Mouse (Mus musculus) mouse embryonic stem cell (cell line): ENCODE results near the gene Cftr.

Experiments
- in situ Hi-C, 2 experiments: fragments of 300-500 bp; cut with MboI; formaldehyde crosslinking; loops; 1 replicate in 1 of 2; 3 replicates in 1 of 2; pipeline ENCODE4 v1.14.3; 2019 to 2020; ENCODE audit warnings: low sequenced_read_pairs in 2 of 2, low pct_unique_long_range_greater_than_20kb in 1 of 2, mixed read lengths in 1 of 2; ENCODE audit not compliant: unreplicated experiment in 1 of 2

Cftr gene

DNA sequence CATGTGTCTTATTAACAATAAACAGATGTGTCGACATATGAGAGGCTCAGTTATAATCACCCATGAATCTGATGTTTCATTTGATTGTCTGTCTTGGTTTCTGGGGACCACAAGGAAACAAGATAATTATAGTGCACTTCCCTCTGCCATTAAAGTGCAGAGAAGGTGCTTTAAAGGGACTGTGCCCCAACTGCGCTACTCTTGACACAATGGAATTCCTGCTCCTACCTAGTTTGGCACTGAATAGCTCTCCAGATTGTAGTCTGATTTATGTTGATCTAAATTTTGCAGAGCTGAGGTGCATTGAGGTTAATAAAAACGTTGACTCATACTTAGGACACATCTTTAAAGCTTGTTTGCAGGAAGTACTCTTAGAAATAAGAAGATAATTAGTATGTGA is 132.7 kb downstream of the Cftr start:
- in situ Hi-C loops, result no loop called here

DNA sequence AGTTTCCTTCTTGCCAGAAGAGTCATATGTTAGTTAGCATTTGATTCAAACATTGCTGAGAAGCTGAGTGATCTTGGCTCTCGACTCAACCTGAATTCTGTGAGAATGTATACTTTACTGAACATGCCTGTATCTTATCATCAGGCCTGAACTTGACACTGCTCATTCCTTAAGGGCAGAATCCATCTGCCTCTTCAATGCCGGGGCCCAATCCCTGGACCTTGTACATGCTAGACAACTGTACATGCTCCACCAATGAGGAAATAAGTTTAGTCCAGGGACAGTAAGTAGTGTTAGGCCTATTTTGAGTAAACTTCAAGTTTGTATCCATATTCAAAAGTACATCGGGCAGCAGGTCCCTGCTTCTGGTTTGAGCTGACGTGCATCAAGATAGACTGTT is 134.6 kb downstream of the Cftr start:
- in situ Hi-C loops, result no loop called here

DNA sequence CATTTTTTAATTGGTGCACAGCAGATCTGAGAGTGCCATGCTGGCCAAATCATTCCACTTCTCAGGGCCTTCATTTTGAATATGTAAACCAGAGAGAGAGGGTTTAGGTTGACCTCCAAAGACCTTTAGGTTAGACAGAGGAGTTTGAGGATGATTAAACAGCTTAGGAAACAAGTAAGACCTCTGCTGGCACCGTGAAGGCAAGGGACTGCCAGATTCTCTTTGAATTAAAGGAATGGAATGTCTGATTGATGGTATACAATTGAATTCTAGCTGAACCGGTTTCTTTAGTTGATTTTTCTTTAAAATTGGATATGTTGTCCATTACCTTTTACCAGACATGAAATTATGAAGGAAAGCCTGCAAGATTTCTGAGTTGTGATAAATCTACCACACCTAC is 140.5 kb downstream of the Cftr start:
- in situ Hi-C loops, result no loop called here

DNA sequence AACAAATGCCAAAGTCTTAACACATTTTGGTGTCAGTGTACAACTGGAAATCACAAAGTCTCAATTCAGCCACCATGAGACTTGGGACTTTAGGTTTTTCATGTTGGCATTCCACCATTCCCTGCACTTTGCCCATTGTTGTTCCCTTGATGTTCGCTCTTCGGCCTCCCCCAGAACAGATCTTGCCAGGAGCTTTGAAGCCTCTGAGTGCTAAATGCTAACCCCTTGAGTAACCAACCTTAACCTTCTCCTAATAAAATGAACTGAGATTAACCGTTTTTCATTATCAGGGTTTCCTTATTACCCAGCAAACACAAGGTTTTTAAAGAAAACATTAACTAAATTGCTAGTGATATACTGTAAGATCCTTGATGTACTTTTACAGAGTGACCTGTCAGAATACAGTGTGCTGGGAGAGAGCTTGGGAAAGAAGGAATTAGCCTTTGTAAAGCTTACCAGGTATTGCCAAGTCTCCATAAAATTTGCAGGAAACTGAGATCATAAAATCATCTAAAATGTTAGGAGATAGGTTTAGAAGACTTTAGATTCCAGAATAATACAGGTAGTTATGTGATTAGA is 144.0 kb downstream of the Cftr start:
- in situ Hi-C loops, result no loop called here

DNA sequence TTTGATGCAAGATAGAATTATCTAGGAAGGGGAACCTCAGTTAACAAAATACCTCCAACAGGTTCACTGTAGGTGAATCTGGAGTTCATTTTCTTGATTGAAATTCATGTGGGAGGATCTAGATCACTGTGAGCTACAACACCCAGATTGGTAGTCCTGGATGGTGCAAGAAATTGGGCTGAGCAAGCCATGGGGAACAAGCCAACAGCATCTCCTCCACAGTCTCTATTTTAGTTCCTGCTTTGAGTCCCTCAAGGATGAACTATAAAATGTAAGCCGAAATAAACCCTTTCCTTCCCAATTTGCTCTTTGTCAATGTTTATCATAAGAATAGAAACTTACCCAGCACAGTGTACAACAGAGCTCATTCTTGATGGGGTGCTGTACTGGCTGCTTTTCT is 152.5 kb downstream of the Cftr start:
- in situ Hi-C loops, result no loop called here

DNA sequence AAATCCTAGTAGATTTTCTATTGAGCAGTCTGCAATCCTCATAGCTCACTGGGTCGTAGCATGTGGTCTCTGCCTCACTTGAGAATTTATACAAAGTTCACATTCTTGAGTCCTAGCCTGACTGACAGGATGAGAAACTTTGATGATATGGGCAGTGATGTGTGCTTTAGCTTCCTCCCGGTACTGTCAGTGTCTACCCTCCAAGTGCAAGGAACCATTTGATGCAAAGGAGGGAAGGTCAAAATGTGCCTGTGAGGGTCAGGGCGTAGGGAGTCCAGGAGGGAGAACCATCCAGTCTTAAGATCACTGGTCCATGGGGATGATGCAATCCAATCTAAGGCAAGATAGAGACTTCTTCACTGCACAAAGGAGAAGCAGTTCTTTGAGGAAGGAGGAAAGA is 164.9 kb downstream of the Cftr start:
- in situ Hi-C loops, result no loop called here

DNA sequence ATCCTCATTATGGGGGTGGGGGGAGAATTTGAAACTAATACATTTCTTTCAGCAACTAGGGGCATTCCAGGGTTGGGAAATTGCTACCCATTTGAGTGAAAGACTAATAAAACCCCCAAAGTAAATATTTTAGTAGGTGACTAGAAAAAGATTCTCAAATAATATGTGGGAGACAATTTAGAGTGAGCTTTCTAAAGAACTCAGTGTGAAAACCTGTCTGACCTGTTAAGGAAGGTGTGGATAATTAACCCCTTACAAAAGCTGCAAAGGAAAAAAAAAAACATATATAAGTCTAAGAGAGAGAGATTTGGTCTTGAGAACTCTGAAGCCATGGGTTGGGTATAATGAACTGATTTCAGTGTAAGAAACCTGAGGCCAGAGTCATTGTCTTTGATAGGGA is 167.8 kb downstream of the Cftr start:
- in situ Hi-C loops, result no loop called here

DNA sequence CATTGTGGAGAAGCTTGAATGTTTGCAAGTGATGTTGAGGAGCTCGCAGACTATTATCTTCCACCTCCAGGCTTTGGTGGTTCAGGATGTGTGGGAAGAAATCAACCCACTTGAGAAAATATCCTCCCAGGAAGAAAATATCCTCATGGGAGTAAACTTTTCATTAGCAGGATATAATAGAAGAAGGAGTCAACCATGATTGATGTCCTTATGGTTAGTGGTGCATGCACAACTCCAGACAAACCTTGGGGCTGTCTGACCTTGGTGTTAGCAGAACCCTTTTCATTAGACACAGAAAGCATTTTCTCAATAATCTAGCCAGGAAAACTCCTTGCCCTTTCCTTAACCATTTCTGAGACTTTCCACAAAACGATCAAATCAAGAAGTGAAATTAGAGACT is 173.8 kb downstream of the Cftr start:
- in situ Hi-C loops, result no loop called here

DNA sequence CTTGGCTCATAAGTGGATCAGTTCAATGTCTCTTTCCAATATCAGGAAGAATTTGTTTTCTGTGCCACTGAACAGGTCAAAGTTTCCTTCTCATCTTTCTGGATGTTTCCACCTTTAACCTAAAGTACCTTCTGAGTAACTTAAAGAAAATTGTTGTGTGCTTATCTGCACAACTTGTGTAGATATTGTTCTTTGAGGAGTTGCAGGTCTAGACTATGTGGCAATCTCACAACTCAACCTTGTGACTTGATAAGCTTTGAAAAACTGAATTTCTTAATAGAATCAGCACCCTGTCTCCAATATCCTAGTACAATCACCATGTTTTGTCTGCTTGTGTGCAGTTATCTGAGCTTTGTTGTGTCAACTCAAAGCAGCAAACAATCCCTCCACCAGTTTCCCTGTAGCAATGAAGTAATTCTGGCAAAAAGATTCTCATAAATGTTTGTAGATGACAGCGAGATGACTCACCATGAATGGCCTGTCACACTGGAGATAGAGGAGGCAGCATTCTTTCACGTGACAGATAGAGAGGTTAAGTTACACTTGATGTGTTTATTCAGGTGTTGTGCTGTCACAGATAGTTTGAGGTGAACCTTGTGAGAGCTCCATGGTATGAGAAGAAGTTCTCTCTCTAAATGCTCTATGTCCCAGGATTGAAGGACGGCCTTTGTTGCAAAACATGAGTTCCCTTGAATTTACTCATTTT is 178.8 kb downstream of the Cftr start:
- in situ Hi-C loops, result no loop called here

DNA sequence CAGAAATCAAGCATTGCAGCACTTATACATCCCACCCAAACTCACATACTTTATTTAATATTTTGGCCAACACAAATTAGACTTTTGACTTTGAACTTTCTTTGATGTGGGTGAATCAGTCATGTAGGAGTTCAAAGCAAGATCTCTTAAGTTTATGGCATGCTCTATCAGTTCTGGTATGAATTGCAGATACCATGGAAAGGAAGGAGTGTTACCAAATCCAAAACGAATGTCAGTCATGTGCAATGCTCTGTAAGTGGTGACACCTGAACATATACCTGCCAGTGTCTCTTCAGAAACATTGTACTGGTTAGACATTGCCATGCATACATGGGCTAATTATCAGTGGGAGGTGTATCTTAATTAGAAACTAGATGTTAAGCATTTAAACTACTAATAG is 189.7 kb downstream of the Cftr start:
- in situ Hi-C loops, result loop anchor here (25.0 kb wide), 1 partner anchor 273 kb away; no protein-coding TSS in a partner anchor

DNA sequence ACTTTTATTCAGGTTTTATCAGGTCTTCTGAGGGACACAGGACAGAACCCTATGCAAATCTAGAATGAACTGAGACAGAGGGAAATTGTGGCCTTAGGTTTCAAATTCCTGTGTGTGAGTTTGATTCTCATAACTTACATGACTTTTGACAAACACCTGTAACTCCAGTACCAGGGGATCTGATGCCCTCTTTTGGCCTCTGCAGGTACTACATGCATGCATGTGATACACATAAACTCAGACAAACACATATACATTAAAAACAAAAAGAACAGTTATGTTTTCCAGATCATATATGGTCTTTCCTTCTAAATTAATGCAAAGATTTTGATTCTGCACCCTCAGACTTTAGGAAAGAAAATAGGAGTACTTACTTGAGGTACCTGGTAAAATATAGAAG is 190.5 kb downstream of the Cftr start:
- in situ Hi-C loops, result loop anchor here (25.0 kb wide), 1 partner anchor 274 kb away; no protein-coding TSS in a partner anchor

DNA sequence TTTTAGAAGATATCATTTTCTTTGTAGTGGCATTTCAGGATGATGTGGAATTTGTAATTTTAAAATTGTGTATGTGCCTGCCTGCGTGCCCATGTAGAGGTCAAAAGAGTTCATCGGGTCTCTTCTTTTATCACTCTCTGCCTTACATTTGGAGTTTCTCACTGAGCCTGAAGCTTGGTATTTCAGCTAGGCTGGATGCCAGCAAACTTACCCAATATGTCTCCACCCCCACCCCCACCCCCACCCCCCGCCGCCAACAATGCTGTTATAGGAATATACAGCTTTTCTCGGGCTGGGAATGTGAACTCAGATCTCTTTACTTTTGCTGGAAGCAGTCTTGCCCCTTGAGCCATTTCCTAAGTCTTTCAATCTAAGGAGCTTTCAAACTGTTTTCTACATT is 191.7 kb downstream of the Cftr start:
- in situ Hi-C loops, result loop anchor here (25.0 kb wide), 1 partner anchor 275 kb away; no protein-coding TSS in a partner anchor

DNA sequence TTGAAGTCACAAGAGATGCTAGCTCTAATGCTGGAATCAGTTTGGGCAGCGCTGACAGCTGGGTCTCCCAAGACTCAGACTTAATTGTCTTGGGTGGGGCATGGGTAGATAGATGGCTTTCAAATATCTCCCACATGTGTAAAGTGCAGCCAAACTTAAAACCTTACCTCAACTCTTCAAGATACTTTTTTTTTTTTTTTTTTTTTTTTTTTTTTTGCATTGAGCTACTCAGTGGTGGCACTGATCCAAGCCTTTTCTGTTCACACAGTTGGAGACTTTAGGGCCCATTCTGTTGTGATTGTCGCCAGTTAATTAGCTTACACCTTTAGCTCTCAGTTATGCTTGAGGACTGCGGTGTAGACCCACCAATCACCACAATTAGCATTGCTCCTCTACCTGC is 198.6 kb downstream of the Cftr start:
- in situ Hi-C loops, result loop anchor here (25.0 kb wide), 1 partner anchor 282 kb away; no protein-coding TSS in a partner anchor

DNA sequence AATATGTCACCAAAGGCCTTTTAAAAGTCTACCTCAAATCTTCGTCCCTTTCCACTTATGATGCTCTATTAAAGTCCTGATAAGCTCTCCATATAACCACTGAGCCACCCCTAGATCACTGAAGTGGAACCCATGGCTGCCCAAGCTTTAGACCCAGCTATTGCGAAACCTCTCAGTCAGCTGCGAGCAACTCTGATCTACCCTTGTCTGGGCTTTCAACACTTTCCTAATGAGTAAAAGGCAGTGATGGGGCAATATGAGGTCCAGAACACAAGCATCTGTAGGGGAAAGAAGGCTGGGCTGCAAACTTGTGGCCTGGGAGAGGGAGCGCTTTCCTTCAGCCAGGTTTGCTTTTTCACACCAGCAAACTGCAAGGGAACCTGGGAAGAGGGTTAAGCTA is 199.2 kb downstream of the Cftr start:
- in situ Hi-C loops, result loop anchor here (25.0 kb wide), 1 partner anchor 282 kb away; no protein-coding TSS in a partner anchor
